Mouse (Mus musculus) embryonic facial prominence, embryonic 12.5 days (tissue): ENCODE measurements at regions not wholly inside any gene's neighbourhood (a gene's known extent, or its start where the extent isn't known, plus 50 kb on each side); places are given as distances from the start of the nearest gene placed in this dataset.

ENCODE experiments used
- ATAC-seq: fragments of 200-750 bp; cut with Nextera tagmentation; 2 replicates; pipeline ENCODE4 v1.8.0; 2017; ENCODE audit not compliant: insufficient number of reproducible peaks, insufficient read depth, low FRiP score, low TSS enrichment
- H3K27ac ChIP-seq: fragments of 300-500 bp; sonication (generic); 2 replicates; pipeline ENCODE4 v1.5.1; 2016; ENCODE audit warnings: mild to moderate bottlenecking
- H3K27me3 ChIP-seq: fragments of 300-500 bp; sonication (generic); 2 replicates; pipeline ENCODE4 v1.6.1; 2016; ENCODE audit warnings: mild to moderate bottlenecking, moderate library complexity
- H3K36me3 ChIP-seq: fragments of 300-500 bp; sonication (generic); 2 replicates; pipeline ENCODE4 v1.6.1; 2016; ENCODE audit warnings: mild to moderate bottlenecking
- H3K4me1 ChIP-seq: fragments of 300-500 bp; sonication (generic); 2 replicates; pipeline ENCODE4 v1.6.1; 2016
- H3K4me2 ChIP-seq: fragments of 300-500 bp; sonication (generic); replicated peaks from 2 replicates; pipeline ENCODE4 v1.6.1; 2016; ENCODE audit warnings: mild to moderate bottlenecking, moderate library complexity
- H3K4me3 ChIP-seq: fragments of 300-500 bp; sonication (generic); 2 replicates; pipeline ENCODE4 v1.5.1; 2016; ENCODE audit warnings: mild to moderate bottlenecking
- H3K9ac ChIP-seq: fragments of 300-500 bp; sonication (generic); 2 replicates; pipeline ENCODE4 v1.6.1; 2016; ENCODE audit warnings: mild to moderate bottlenecking, moderate library complexity
- H3K9me3 ChIP-seq: fragments of 300-500 bp; sonication (generic); 2 replicates; pipeline ENCODE4 v1.6.1; 2016; ENCODE audit warnings: mild to moderate bottlenecking, moderate library complexity
- WGBS: fragments of 180-500 bp; shearing (Covaris S2); methylation state at CpG from one replicate; pipeline ENCODE4 v1.1.7; 2016; 5-methylcytosine and 5-hydroxymethylcytosine counted together

DNA sequence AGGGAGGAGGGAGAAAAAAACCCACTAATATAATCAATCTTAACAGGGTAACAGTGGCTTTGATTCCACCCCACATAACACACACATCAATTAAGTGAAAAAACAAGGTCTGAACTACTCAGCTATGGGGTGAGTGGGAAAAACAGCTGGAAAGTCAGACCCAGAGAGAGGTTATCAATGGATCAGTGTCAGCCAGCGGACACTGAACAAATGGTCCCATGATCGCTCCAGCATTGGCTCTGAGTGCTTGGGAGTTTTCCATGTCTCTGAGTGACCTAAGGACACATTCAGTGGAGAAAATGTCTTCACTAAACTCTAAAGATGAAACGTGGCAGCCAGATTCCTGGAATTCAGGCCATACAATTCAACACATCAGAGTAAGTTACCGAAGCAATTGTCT lies 281.9 kb downstream of the Epha4 start:
- no peaks in the 10 kb centered on the region for H3K27me3 ChIP-seq
- no peak overlapping the region for H3K9ac ChIP-seq
- H3K4me3 ChIP-seq = no peak overlapping the region
- H3K27ac ChIP-seq = no peak overlapping the region
- 72% methylated on average over 4 of the region's 4 CpGs for WGBS
- H3K4me2 ChIP-seq = no peak overlapping the region
- no peaks in the 10 kb centered on the region for H3K36me3 ChIP-seq
- ATAC-seq = no peak
- no peaks in the 10 kb centered on the region for H3K9me3 ChIP-seq
- peaks cover 4% of the 10 kb centered on the region; the same call in 1 of the 2 replicates for H3K4me1 ChIP-seq

DNA sequence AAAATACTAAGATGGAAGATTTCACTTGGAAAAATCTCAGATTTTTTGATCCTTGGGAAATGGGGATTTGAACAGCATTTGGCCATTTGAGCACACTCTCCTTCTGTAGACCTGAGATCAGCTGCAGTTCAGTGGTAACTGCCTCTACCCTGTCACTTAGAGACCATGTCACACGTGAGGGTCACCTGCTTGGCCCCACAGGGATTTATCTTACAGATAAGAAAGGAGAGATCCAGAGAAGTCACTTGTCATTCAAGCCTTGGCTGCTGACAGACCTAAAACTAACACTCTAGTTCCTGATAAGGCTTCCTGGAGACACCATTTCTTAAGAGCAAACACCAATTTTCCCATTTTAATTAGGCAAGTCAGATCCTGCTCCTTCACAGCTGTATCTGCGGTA lies 270.2 kb downstream of the Epha4 start:
- Histone ChIP-seq H3K27ac (no peak overlapping the region), H3K9me3 (no peaks in the 10 kb centered on the region), H3K4me1 (no peaks in the 10 kb centered on the region), H3K9ac (no peak overlapping the region), H3K36me3 (no peaks in the 10 kb centered on the region), H3K27me3 (no peaks in the 10 kb centered on the region), H3K4me2 (no peak overlapping the region), H3K4me3 (no peak overlapping the region)
- 46% methylated on average over 2 of the region's 2 CpGs for WGBS
- no peak for ATAC-seq

DNA sequence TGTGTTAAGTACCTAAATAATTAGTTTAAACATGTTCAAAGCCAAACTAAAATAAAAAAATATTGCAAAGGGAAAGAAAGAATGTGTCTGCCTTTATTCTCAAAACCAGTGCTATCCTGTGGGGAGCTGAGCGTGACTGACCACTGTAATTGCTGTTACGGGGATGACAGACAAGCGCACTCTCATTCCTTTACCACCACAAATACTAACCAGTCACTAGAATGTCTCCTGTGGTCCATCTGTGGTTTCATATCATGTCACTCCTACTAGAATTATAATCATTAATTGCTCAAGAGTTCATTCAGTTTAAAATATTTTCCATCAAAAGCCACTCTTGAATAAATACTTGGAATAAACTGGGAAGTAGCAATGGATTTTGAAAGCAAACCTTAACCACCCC lies 268.8 kb downstream of the Epha4 start:
- no peak overlapping the region for H3K4me2 ChIP-seq
- H3K9ac ChIP-seq = no peak overlapping the region
- H3K36me3 ChIP-seq = no peaks in the 10 kb centered on the region
- H3K4me3 ChIP-seq = no peak overlapping the region
- no peaks in the 10 kb centered on the region for H3K4me1 ChIP-seq
- H3K9me3 ChIP-seq = no peaks in the 10 kb centered on the region
- H3K27me3 ChIP-seq = no peaks in the 10 kb centered on the region
- ATAC-seq = no peak
- 47% methylated on average over 3 of the region's 3 CpGs for WGBS
- no peak overlapping the region for H3K27ac ChIP-seq

DNA sequence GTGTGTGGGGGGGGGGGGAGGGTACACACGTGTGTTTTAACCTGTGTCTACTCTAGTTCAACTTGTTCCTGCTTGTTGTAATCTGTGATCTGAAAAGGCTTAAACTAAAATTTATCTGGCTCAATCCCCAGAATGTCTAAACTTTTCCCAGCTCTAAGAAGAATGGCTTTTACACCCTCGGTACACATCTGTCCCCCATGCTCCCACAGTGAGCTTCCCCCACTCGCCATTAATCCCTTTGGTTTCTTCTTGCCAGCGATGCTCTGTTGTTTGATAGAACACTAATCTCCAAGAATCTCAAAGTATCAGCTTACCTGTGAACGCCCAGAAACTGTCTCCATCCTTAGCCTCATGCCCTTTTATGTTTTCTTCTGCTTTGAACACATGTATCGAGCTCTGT lies 260.6 kb downstream of the Epha4 start:
- Histone ChIP-seq H3K4me2 (no peak overlapping the region), H3K36me3 (no peaks in the 10 kb centered on the region), H3K4me3 (no peak overlapping the region), H3K27me3 (peaks cover 2% of the 10 kb centered on the region; the same call in 1 of the 2 replicates), H3K9me3 (no peaks in the 10 kb centered on the region), H3K27ac (no peak overlapping the region), H3K9ac (no peak overlapping the region), H3K4me1 (peaks cover 18% of the 10 kb centered on the region; the same call in 1 of the 2 replicates)
- 0 out of 2 replicates have a peak, but pooled peaks have one; percentile 28 for ATAC-seq
- WGBS = 49% methylated on average over 6 of the region's 6 CpGs

DNA sequence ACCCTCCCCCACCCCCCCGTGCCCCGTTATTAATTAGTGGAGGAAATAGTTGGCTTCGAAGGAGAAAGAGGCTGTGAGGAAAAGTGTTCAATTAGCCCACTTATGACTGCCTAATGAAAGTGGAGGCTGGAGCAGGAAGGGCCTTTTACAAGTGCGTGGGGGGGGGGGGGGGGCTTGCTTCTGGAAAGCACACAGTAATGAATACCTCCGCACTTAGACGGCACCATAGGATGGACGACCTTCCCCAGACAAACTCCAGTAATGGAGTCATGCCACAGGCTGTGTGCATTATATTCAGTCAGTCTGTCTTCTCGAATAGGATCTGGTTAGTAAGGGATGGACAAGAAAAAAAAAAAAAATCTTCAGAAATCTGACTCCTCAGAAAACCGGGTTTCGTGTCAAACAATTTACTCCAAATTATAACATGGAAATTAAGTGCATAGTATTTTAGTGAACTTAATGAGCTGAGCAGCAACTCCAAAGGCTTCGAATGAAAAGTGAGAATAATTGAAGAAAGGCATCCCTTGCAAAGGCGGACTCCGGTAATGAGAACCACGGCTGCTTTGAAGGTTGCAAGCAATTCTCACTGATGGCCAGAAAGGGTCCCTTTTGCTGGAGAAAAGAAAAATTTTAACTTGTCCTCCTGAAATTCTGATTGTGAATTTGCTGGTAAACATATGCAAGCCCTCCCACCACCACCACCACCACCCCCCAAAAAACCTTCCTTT lies 258.6 kb downstream of the Epha4 start:
- ATAC-seq = no peak
- Histone ChIP-seq H3K4me1 (peaks cover 18% of the 10 kb centered on the region; the same call in 1 of the 2 replicates), H3K27me3 (peaks cover 2% of the 10 kb centered on the region; the same call in 1 of the 2 replicates)

DNA sequence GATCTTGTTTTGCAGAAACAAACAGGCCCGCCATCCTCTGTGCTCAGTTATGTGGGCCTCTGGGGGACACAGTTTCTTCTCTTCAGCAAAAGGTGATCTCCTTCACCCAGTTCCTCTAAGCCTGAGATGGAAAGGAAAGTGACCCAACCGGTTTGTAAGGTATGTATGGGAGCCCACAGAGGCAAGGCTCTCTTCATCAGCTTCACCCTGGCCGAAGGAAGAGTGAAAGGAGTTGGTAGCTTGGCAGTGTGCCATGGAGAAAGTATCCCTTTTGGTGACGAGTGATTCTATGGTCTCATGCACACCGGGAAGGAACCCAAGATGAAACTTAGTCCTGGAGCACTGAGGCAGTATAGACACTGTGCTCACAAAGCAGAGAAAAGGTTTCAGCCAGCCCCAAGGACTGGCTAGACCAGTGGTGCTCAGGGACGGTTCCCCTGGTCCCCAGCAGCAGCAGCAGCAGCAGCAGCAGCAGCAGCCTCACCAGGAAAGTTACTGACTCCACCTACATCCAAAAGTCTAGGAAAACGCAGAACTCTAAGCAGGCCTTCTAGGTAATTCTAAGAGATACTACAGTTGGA lies 256.1 kb downstream of the Epha4 start:
- Histone ChIP-seq H3K9ac (no peak overlapping the region), H3K4me3 (no peak overlapping the region), H3K27me3 (peaks cover 2% of the 10 kb centered on the region; the same call in 1 of the 2 replicates), H3K36me3 (no peaks in the 10 kb centered on the region), H3K4me1 (peaks cover 18% of the 10 kb centered on the region; the same call in 1 of the 2 replicates), H3K4me2 (no peak overlapping the region), H3K27ac (no peak overlapping the region), H3K9me3 (no peaks in the 10 kb centered on the region)
- ATAC-seq = no peak
- WGBS = 45% methylated on average over 7 of the region's 7 CpGs

More for the DNA sequence above, 258.6 kb downstream of the Epha4 start:
- Histone ChIP-seq H3K9me3 (no peaks in the 10 kb centered on the region), H3K4me2 (no peak overlapping the region), H3K9ac (no peak overlapping the region), H3K4me3 (no peak overlapping the region), H3K36me3 (no peaks in the 10 kb centered on the region), H3K27ac (no peak overlapping the region)
- WGBS = 33% methylated on average over 14 of the region's 14 CpGs

DNA sequence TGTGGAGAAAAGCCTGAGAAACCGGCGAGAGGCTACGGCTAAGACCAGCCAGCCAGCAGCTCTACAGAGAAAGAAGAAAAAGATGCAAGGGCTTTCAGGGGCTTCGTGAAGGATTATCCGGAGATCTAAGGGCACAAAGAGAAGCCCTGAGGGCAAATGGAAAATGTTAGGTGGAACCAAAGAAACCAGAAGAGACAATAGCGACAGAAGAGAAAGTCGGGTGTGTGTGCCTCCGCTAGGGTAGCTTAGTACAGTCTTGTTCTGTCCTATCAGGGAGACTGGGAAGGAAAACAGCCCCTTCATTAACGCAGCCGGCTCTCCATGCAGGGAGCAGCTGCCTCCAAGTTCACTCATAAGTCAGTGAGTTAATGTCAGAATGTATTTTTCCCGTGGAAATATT lies 255.1 kb downstream of the Epha4 start:
- H3K27ac ChIP-seq = no peak overlapping the region
- WGBS = 25% methylated on average over 11 of the region's 11 CpGs
- no peaks in the 10 kb centered on the region for H3K9me3 ChIP-seq
- no peak overlapping the region; the same call in 1 of the 2 replicates for H3K4me2 ChIP-seq
- ATAC-seq = no peak
- H3K9ac ChIP-seq = no peak overlapping the region
- H3K36me3 ChIP-seq = no peaks in the 10 kb centered on the region
- peaks cover 12% of the 10 kb centered on the region; the same call in 1 of the 2 replicates for H3K4me1 ChIP-seq
- peaks cover 2% of the 10 kb centered on the region; the same call in 1 of the 2 replicates for H3K27me3 ChIP-seq
- H3K4me3 ChIP-seq = no peak overlapping the region

DNA sequence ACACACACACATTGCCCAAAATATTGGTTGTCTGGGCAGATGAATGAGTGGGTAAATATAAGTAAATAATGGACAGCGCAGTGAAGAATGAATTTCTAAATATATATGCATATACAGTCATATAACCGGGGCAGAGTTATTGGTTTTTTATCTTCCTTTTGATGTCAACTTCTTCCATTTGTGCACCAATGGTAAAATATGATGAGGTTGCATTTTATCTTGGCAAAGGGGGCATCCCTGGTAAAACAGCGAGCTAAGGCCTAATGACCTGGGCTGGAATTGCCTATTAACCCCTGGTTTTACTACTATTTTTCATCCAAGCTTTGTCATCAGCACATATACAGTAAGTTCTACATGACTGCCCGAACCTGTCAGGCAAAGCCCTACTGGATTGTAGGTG lies 253.2 kb downstream of the Epha4 start:
- Histone ChIP-seq H3K4me1 (peaks cover 24% of the 10 kb centered on the region; the same call in 1 of the 2 replicates), H3K36me3 (no peaks in the 10 kb centered on the region), H3K27me3 (peaks cover 2% of the 10 kb centered on the region; the same call in 1 of the 2 replicates), H3K4me3 (no peak overlapping the region), H3K9ac (no peak overlapping the region), H3K4me2 (no peak overlapping the region), H3K9me3 (no peaks in the 10 kb centered on the region), H3K27ac (no peak overlapping the region)
- no peak for ATAC-seq
- WGBS = 93% methylated on average over 4 of the region's 4 CpGs

DNA sequence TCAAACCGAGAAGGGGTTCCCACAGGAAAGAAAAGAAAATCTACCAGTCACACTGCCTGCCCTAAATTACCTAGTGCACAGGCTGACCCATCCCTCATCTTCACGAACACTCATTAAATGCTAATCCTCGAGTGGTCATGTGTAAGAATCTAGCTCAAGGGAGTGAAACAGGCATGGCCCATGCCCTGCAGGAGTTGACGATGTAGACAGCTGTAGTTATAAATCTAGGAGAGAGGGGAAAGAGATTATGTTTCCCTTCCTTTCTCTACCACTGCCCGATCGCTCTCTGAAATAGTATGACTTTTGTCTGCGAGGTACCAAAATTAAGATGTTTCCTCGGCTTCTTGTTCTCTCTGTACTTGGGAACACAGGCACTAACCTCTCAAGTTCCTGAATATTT lies 249.2 kb downstream of the Epha4 start:
- 0 out of 2 replicates have a peak overlapping the region, but pooled peaks have one; percentile 7 for H3K4me2 ChIP-seq
- H3K36me3 ChIP-seq = no peaks in the 10 kb centered on the region
- no peak overlapping the region; the same call in 1 of the 2 replicates for H3K27ac ChIP-seq
- H3K27me3 ChIP-seq = no peaks in the 10 kb centered on the region
- H3K4me3 ChIP-seq = no peak overlapping the region
- no peaks in the 10 kb centered on the region for H3K9me3 ChIP-seq
- whole genome bisulfite sequencing = 24% methylated on average over 8 of the region's 8 CpGs
- ATAC-seq = no peak
- no peak overlapping the region for H3K9ac ChIP-seq
- peaks cover 14% of the 10 kb centered on the region; the same call in 1 of the 2 replicates for H3K4me1 ChIP-seq

DNA sequence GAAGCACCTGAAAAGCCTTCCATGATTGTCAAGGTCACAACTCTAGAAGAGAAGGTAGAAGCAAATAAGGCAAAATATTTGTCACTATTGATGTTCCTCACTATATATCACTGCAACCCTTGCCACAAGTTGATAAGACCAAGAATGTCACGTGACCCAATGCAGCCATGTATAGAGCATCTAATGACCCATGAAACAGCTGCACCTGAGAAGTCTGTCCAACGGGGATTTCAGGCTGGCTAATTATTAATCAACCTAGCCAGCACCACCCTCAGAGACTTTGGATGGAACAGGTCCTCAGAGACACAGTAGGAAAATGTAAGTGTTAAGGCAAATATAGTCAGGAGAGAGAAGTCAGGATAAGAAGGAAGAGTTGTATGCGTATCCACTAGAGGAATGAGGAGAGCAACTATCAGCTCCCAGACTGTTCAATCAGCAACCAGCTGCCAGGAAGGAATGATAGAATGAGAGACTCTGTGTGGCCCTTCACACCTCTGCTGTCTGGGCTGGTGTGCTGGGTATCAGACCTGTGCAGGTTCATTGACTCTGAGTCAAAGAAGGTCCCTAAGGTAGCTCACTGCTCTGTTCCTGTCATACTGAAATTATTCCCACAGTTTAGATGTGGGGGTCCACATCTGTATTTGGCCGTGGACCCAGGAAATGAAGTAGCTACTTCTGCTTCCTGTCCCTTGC lies 247.4 kb downstream of the Epha4 start:
- no peak overlapping the region for H3K27ac ChIP-seq
- WGBS = 85% methylated on average over 4 of the region's 4 CpGs

DNA sequence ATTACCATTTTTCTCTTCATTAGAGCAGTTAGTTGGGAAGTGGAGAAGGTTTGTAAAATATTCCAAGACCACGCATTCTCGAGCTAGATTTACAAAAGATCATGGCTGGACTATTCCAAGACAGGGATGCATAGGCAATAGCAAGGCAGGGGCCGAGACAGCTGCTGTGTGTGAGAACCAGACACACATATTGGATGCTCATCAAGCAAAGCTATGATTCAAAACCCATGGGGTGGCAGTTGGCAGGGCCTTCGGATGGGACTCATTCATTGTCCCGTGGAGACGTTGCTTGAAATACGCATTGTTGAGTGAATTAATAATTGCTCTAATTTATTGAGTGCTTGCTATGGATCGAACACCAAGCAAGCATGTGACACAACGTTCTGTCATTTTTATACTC lies 239.6 kb downstream of the Epha4 start:
- no peak for ATAC-seq
- Histone ChIP-seq H3K27me3 (no peaks in the 10 kb centered on the region), H3K9ac (no peak overlapping the region), H3K36me3 (no peaks in the 10 kb centered on the region), H3K9me3 (no peaks in the 10 kb centered on the region), H3K4me2 (no peak overlapping the region), H3K27ac (no peak overlapping the region), H3K4me1 (no peaks in the 10 kb centered on the region), H3K4me3 (no peak overlapping the region)
- 70% methylated on average over 9 of the region's 9 CpGs for WGBS

More for the DNA sequence above, 247.4 kb downstream of the Epha4 start:
- H3K4me2 ChIP-seq = no peak overlapping the region
- no peaks in the 10 kb centered on the region for H3K9me3 ChIP-seq
- no peaks in the 10 kb centered on the region for H3K36me3 ChIP-seq
- no peaks in the 10 kb centered on the region for H3K27me3 ChIP-seq
- peaks cover 14% of the 10 kb centered on the region; the same call in 1 of the 2 replicates for H3K4me1 ChIP-seq
- ATAC-seq = no peak
- H3K9ac ChIP-seq = no peak overlapping the region
- no peak overlapping the region for H3K4me3 ChIP-seq
